Mouse (Mus musculus) kidney, adult 18-20 months (tissue): ENCODE data around the gene Tcaim.
"Not testable (repeated sequence)": the region's sequence is repeated elsewhere in the genome, so short reads cannot be mapped to it uniquely, and the experiment has no call there.

Source experiments
- DNase-seq: peaks from one replicate; pipeline ENCODE4 v3.0.0; 2021

Gene Tcaim

DNA sequence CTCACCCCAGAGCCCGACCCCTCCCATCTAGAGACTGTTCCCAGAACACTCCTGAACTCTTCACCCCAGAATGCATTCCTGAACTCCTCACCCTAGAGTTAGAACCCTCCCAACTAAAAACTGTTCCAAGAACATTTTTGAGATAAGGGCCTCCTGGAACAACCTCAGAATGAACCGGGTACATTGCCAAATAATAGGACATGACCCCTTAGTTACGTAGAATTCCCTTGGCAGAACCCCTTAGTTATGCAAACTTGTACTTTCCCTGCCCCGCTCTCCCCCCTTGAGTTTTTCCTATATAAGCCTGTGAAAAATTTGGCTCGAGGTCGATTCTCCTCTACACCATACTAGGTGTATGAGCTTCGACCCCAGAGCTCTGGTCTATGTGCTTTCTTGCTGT is 49.8 kb downstream of the Tcaim start:
- not testable (repeated sequence) for DNase-seq

- DNase-seq, result no peak
Observed at GRCm38 (mm10) chr9:122855617-122856016, 50.3 kb downstream of the Tcaim start.

GRCm38 (mm10) chr9:122856716-122857115 is 51.4 kb downstream of the Tcaim start:
- DNase-seq, result no peak

- DNase-seq, result no peak
Observed at GRCm38 (mm10) chr9:122860752-122861151, 55.4 kb downstream of the Tcaim start.

DNA sequence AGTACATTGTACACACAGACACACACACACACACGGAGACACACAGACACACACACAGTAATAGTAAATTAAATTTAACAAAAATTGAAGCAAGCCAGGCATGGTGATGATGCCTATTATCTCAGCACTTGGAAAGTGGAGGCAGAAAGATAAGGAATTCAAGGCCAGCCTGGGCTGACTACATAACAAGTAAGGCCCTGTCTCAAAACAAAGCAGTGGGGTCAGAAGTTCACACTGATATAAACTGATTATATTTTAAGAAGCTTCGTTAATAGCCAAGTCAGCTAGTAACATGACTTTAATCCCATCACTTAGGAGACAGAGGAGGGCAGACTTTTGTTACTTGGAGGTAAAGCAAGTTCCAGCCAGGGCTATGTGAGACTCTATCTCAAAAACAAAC is 58.4 kb downstream of the Tcaim start:
- no peak for DNase-seq

DNA sequence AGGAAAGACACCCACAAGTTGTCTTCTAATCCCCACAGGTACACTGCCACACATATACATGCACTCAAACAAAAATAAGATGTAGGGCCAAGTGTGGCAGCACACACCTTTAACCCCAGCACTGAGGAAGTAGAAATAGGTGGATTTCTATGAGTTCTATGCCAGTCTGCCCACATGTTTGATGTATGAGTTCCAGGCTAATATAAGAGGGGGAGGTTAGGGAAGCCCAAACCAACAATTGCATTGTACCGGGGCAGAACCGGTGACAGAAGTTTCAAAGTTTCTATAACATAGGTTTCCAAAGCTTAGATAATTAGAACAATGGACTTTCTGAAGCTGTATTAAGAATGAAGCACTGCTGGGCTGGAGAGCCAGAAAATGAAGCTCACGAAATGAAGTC is 59.5 kb downstream of the Tcaim start:
- DNase-seq, result no peak

GRCm38 (mm10) chr9:122865697-122866166 is 60.4 kb downstream of the Tcaim start, which contains the start of gene Zfp445:
Zfp445 (minus strand) TSS chr9:122866006.
- DNase-seq, result peak; percentile 87

DNA sequence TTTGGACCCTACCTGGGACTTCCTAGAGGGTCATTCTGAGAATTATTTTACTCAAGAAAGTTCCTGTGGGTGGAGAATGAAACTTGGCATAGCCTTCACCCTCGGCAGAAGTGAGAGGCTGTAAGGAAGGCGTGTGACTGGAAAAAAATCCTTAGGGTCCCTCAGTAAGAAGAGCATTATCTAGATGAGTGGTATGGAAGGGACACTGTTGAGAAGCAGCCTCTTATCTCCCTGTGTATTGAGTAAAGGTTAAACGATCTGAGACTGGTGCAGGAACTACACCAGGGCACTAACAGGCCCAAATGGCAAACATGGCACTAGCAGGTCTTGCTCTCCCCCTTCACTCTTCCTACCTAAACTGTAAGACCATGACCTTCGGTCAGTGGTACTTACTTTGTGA is 60.9 kb downstream of the Tcaim start:
- DNase-seq, result no peak

DNA sequence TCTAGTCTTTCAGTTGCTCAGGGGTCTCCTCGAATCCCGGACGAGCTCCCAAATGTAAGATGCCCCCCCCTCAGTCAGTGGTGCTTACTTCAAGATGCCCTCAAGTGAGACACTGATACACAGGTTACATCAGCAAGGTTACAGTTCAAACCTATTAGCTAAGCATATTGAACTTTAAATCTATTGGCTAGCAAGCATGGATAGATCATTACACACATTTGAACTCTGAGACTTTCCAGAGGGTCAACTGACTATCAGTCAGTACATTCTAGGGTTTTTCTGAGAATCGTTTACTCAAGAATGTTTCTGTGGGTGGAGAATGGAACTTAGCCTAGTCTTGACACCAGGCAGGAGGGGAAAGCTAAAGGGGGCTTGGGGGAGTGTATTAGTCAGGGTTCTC is 67.3 kb downstream of the Tcaim start:
- DNase-seq, result no peak

DNA sequence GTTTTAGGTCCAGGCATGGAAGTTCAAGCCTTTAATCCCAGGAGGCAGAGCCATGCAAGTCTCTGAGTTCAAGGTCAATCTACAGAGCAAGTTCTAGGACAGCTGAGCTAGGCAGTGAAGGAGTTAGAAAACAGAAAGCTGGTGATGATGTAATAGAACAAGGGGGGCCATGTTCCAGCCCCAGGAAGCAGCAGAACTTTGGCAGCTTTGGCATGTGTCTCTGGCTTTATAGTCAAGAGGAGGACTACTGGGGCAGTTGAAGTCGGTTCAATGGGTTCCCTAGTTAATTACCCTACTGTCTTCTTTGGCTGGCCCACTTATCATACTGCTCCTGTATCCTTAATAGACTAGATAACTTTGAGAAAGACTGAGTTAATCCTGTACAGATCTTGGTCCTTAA is 69.3 kb downstream of the Tcaim start:
- DNase-seq, result no peak

- no peak for DNase-seq
Observed at GRCm38 (mm10) chr9:122875145-122875544, 69.8 kb downstream of the Tcaim start.

DNA sequence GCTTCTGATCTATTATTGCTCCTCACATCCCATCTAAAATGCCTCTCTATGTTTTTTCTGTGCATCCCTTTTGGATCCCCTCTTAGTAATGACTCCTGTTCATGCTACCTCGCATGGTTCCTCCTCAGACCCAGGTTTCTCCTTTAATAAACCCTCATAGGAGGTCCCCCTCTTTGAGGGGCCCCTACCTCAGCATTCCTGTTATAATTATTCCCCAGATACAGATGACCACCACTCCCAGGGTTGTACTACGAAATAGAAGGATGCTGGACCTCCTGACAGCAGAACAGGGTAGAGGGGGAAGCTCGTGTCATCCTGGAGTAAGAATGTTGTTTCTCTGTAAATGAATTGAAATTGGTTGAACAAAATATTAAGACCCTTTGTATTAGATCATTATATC is 80.0 kb downstream of the Tcaim start, which contains the start of gene Zkscan7:
Gene Zkscan7 (plus strand): TSS at position 301 of the 400 bp plus-strand sequence.
- no peak for DNase-seq
